Mouse (Mus musculus): ENCODE measurements around the gene Lsg1. TPM values are rescaled to one million over a fixed set of nuclear protein-coding genes. Genes with fewer than 3 reads are reported as not detected.
A peak's percentile ranks its signal among the peaks of the same experiment; 100 is the strongest.

The Lsg1 gene
- polyA plus RNA-seq, 1 experiment = 31.3 TPM

GRCm38 (mm10) chr16:30614122-30614521 lies 26.7 kb upstream of the Lsg1 start:
- TF ChIP-seq CTCF (IDR thresholded peaks at IDR 0.05; ENCODE audit: borderline replicate concordance, insufficient read depth, low read length) (no peak), POLR2A (IDR thresholded peaks at IDR 0.05; ENCODE audit: low read depth, low read length) (no peak)
- Histone ChIP-seq H3K27ac (ENCODE audit: insufficient read depth, low read length) (no peak overlapping the region), H3K4me1 (ENCODE audit: control insufficient read depth, insufficient read depth, low read length) (peaks cover 6% of the 10 kb centered on the region; the same call in 1 of the 2 replicates), H3K4me3 (ENCODE audit: insufficient read depth, low read length) (no peak overlapping the region)

GRCm38 (mm10) chr16:30613122-30613521 lies 25.7 kb upstream of the Lsg1 start:
- no peak for TF ChIP-seq POLR2A (IDR thresholded peaks at IDR 0.05; ENCODE audit: low read depth, low read length)
- no peak for TF ChIP-seq CTCF (IDR thresholded peaks at IDR 0.05; ENCODE audit: borderline replicate concordance, insufficient read depth, low read length)
- H3K4me3 ChIP-seq (ENCODE audit: insufficient read depth, low read length) = no peak overlapping the region
- H3K27ac ChIP-seq (ENCODE audit: insufficient read depth, low read length) = no peak overlapping the region
- H3K4me1 ChIP-seq (ENCODE audit: control insufficient read depth, insufficient read depth, low read length) = peaks cover 6% of the 10 kb centered on the region; the same call in 1 of the 2 replicates

GRCm38 (mm10) chr16:30611331-30611730 lies 23.9 kb upstream of the Lsg1 start:
- no peak for TF ChIP-seq CTCF (IDR thresholded peaks at IDR 0.05; ENCODE audit: borderline replicate concordance, insufficient read depth, low read length)
- no peak for TF ChIP-seq POLR2A (IDR thresholded peaks at IDR 0.05; ENCODE audit: low read depth, low read length)

GRCm38 (mm10) chr16:30607868-30608267 lies 20.5 kb upstream of the Lsg1 start:
- Histone ChIP-seq H3K4me1 (ENCODE audit: control insufficient read depth, insufficient read depth, low read length) (peaks cover 10% of the 10 kb centered on the region; the same call in 1 of the 2 replicates), H3K27ac (ENCODE audit: insufficient read depth, low read length) (no peak overlapping the region), H3K4me3 (ENCODE audit: insufficient read depth, low read length) (no peak overlapping the region)
- TF ChIP-seq CTCF (IDR thresholded peaks at IDR 0.05; ENCODE audit: borderline replicate concordance, insufficient read depth, low read length) = no peak
- no peak for TF ChIP-seq POLR2A (IDR thresholded peaks at IDR 0.05; ENCODE audit: low read depth, low read length)

More at GRCm38 (mm10) chr16:30611331-30611730, 23.9 kb upstream of the Lsg1 start:
- H3K4me1 ChIP-seq (ENCODE audit: control insufficient read depth, insufficient read depth, low read length) = peaks cover 6% of the 10 kb centered on the region; the same call in 1 of the 2 replicates
- no peak overlapping the region for H3K4me3 ChIP-seq (ENCODE audit: insufficient read depth, low read length)
- H3K27ac ChIP-seq (ENCODE audit: insufficient read depth, low read length) = no peak overlapping the region

- Histone ChIP-seq H3K4me3 (ENCODE audit: insufficient read depth, low read length) (no peak overlapping the region), H3K27ac (ENCODE audit: insufficient read depth, low read length) (no peak overlapping the region), H3K4me1 (ENCODE audit: control insufficient read depth, insufficient read depth, low read length) (peaks cover 10% of the 10 kb centered on the region; the same call in 1 of the 2 replicates)
- TF ChIP-seq CTCF (IDR thresholded peaks at IDR 0.05; ENCODE audit: borderline replicate concordance, insufficient read depth, low read length) (no peak), POLR2A (IDR thresholded peaks at IDR 0.05; ENCODE audit: low read depth, low read length) (no peak)
Observed at GRCm38 (mm10) chr16:30605528-30605927, 18.1 kb upstream of the Lsg1 start.

GRCm38 (mm10) chr16:30604807-30605137 lies 17.4 kb upstream of the Lsg1 start:
- no peak overlapping the region for H3K27ac ChIP-seq (ENCODE audit: insufficient read depth, low read length)
- TF ChIP-seq CTCF (IDR thresholded peaks at IDR 0.05; ENCODE audit: borderline replicate concordance, insufficient read depth, low read length) (no peak), POLR2A (IDR thresholded peaks at IDR 0.05; ENCODE audit: low read depth, low read length) (no peak)
- H3K4me1 ChIP-seq (ENCODE audit: control insufficient read depth, insufficient read depth, low read length) = peaks cover 10% of the 10 kb centered on the region; the same call in 1 of the 2 replicates
- no peak overlapping the region for H3K4me3 ChIP-seq (ENCODE audit: insufficient read depth, low read length)

- Histone ChIP-seq H3K4me3 (ENCODE audit: insufficient read depth, low read length) (no peak overlapping the region), H3K27ac (ENCODE audit: insufficient read depth, low read length) (no peak overlapping the region), H3K4me1 (ENCODE audit: control insufficient read depth, insufficient read depth, low read length) (peaks cover 10% of the 10 kb centered on the region; the same call in 1 of the 2 replicates)
- peak; percentile 9; the same call in 1 of the 2 replicates for TF ChIP-seq POLR2A (IDR thresholded peaks at IDR 0.05; ENCODE audit: low read depth, low read length)
- no peak for TF ChIP-seq CTCF (IDR thresholded peaks at IDR 0.05; ENCODE audit: borderline replicate concordance, insufficient read depth, low read length)
Observed at GRCm38 (mm10) chr16:30604061-30604806, 16.8 kb upstream of the Lsg1 start.

GRCm38 (mm10) chr16:30603531-30603842 lies 16.1 kb upstream of the Lsg1 start:
- Histone ChIP-seq H3K4me1 (ENCODE audit: control insufficient read depth, insufficient read depth, low read length) (peaks cover 10% of the 10 kb centered on the region; the same call in 1 of the 2 replicates), H3K27ac (ENCODE audit: insufficient read depth, low read length) (0 out of 2 replicates have a peak overlapping the region, but pooled peaks have one; percentile 4), H3K4me3 (ENCODE audit: insufficient read depth, low read length) (no peak overlapping the region)
- TF ChIP-seq CTCF (IDR thresholded peaks at IDR 0.05; ENCODE audit: borderline replicate concordance, insufficient read depth, low read length) = no peak
- no peak for TF ChIP-seq POLR2A (IDR thresholded peaks at IDR 0.05; ENCODE audit: low read depth, low read length)

GRCm38 (mm10) chr16:30602684-30603530 lies 15.5 kb upstream of the Lsg1 start:
- Histone ChIP-seq H3K27ac (ENCODE audit: insufficient read depth, low read length) (no peak overlapping the region), H3K4me3 (ENCODE audit: insufficient read depth, low read length) (no peak overlapping the region), H3K4me1 (ENCODE audit: control insufficient read depth, insufficient read depth, low read length) (peaks cover 10% of the 10 kb centered on the region; the same call in 1 of the 2 replicates)
- no peak for TF ChIP-seq CTCF (IDR thresholded peaks at IDR 0.05; ENCODE audit: borderline replicate concordance, insufficient read depth, low read length)
- TF ChIP-seq POLR2A (IDR thresholded peaks at IDR 0.05; ENCODE audit: low read depth, low read length) = peak; percentile 17; the same call in 1 of the 2 replicates
